Mouse (Mus musculus): Measurements from ENCODE around the gene Psmg3. TPM values are rescaled to one million over a fixed set of nuclear protein-coding genes. Genes with fewer than 3 reads are reported as not detected.

The Psmg3 gene
- polyA plus RNA-seq, 1 experiment from 2014 or later = 78.8 TPM

GRCm38 (mm10) chr5:139839142-139839541 is 12.5 kb upstream of the Psmg3 start:
- no peak for TF ChIP-seq CTCF (IDR thresholded peaks at IDR 0.05; ENCODE audit: low read depth)
- no peak overlapping the region for H3K4me3 ChIP-seq (ENCODE audit: low read depth, low read length)
- H3K27me3 ChIP-seq (ENCODE audit: insufficient read depth, low read length) = no peaks in the 10 kb centered on the region
- DNase-seq = peak; percentile 15
- no peaks in the 10 kb centered on the region for H3K36me3 ChIP-seq (ENCODE audit: insufficient read depth)
- H3K4me2 ChIP-seq = no peak overlapping the region
- H3K9me3 ChIP-seq (ENCODE audit: low read depth, low read length) = no peaks in the 10 kb centered on the region
- peak; percentile 48; the same call in 1 of the 2 replicates for ATAC-seq (ENCODE audit: insufficient read depth)
- no peak overlapping the region for H3K9ac ChIP-seq
- 33% methylated on average over 3 of the region's 3 CpGs for WGBS
- H3K4me1 ChIP-seq (ENCODE audit: insufficient read depth) = no peaks in the 10 kb centered on the region
- H3K27ac ChIP-seq (ENCODE audit: low read depth) = no peak overlapping the region

- no peaks in the 10 kb centered on the region for H3K27me3 ChIP-seq (ENCODE audit: insufficient read depth, low read length)
- peak; percentile 60 for TF ChIP-seq CTCF (IDR thresholded peaks at IDR 0.05; ENCODE audit: low read depth)
- H3K4me2 ChIP-seq = no peak overlapping the region
- no peaks in the 10 kb centered on the region for H3K36me3 ChIP-seq (ENCODE audit: insufficient read depth)
- H3K27ac ChIP-seq (ENCODE audit: low read depth) = no peak overlapping the region
- WGBS = 12% methylated on average over 2 of the region's 2 CpGs
- H3K4me1 ChIP-seq (ENCODE audit: insufficient read depth) = no peaks in the 10 kb centered on the region
- no peaks in the 10 kb centered on the region for H3K9me3 ChIP-seq (ENCODE audit: low read depth, low read length)
- H3K9ac ChIP-seq = no peak overlapping the region
- ATAC-seq (ENCODE audit: insufficient read depth) = peak; percentile 30; the same call in 1 of the 2 replicates
- no peak overlapping the region for H3K4me3 ChIP-seq (ENCODE audit: low read depth, low read length)
- peak; percentile 88 for DNase-seq
Observed at GRCm38 (mm10) chr5:139838476-139838892, 11.8 kb upstream of the Psmg3 start.

GRCm38 (mm10) chr5:139835706-139836105 is 9.0 kb upstream of the Psmg3 start:
- H3K4me1 ChIP-seq (ENCODE audit: insufficient read depth) = no peaks in the 10 kb centered on the region
- DNase-seq = no peak
- H3K9me3 ChIP-seq (ENCODE audit: low read depth, low read length) = no peaks in the 10 kb centered on the region
- H3K4me2 ChIP-seq = no peak overlapping the region
- H3K27ac ChIP-seq (ENCODE audit: low read depth) = no peak overlapping the region
- no peak overlapping the region for H3K4me3 ChIP-seq (ENCODE audit: low read depth, low read length)
- H3K27me3 ChIP-seq (ENCODE audit: insufficient read depth, low read length) = no peaks in the 10 kb centered on the region
- WGBS = 75% methylated on average over 7 of the region's 7 CpGs
- no peak overlapping the region for H3K9ac ChIP-seq
- no peak for ATAC-seq (ENCODE audit: insufficient read depth)
- no peaks in the 10 kb centered on the region for H3K36me3 ChIP-seq (ENCODE audit: insufficient read depth)
- no peak for TF ChIP-seq CTCF (IDR thresholded peaks at IDR 0.05; ENCODE audit: low read depth)

GRCm38 (mm10) chr5:139832125-139832524 is 5.4 kb upstream of the Psmg3 start:
- H3K27me3 ChIP-seq (ENCODE audit: insufficient read depth, low read length) = no peaks in the 10 kb centered on the region
- H3K4me1 ChIP-seq (ENCODE audit: insufficient read depth) = no peaks in the 10 kb centered on the region
- no peak overlapping the region for H3K4me2 ChIP-seq
- ATAC-seq (ENCODE audit: insufficient read depth) = no peak
- no peak overlapping the region for H3K27ac ChIP-seq (ENCODE audit: low read depth)
- H3K4me3 ChIP-seq (ENCODE audit: low read depth, low read length) = no peak overlapping the region
- no peaks in the 10 kb centered on the region for H3K9me3 ChIP-seq (ENCODE audit: low read depth, low read length)
- WGBS = 63% methylated on average over 7 of the region's 7 CpGs
- no peak for DNase-seq
- no peaks in the 10 kb centered on the region for H3K36me3 ChIP-seq (ENCODE audit: insufficient read depth)
- H3K9ac ChIP-seq = no peak overlapping the region
- no peak for TF ChIP-seq CTCF (IDR thresholded peaks at IDR 0.05; ENCODE audit: low read depth)

- no peaks in the 10 kb centered on the region for H3K36me3 ChIP-seq (ENCODE audit: insufficient read depth)
- H3K4me1 ChIP-seq (ENCODE audit: insufficient read depth) = 0 out of 2 replicates have a peak, but pooled peaks cover 4% of the 10 kb centered on the region
- no peak overlapping the region for H3K27ac ChIP-seq (ENCODE audit: low read depth)
- no peaks in the 10 kb centered on the region for H3K9me3 ChIP-seq (ENCODE audit: low read depth, low read length)
- DNase-seq (no peak), ATAC-seq (ENCODE audit: insufficient read depth) (no peak)
- no peak overlapping the region for H3K9ac ChIP-seq
- WGBS = 80% methylated on average over 3 of the region's 3 CpGs
- no peak for TF ChIP-seq CTCF (IDR thresholded peaks at IDR 0.05; ENCODE audit: low read depth)
- H3K4me3 ChIP-seq (ENCODE audit: low read depth, low read length) = no peak overlapping the region
- H3K27me3 ChIP-seq (ENCODE audit: insufficient read depth, low read length) = no peaks in the 10 kb centered on the region
- no peak overlapping the region for H3K4me2 ChIP-seq
Observed at GRCm38 (mm10) chr5:139830734-139831133, 4.0 kb upstream of the Psmg3 start.

- no peak for ATAC-seq (ENCODE audit: insufficient read depth)
- Histone ChIP-seq H3K27ac (ENCODE audit: low read depth) (no peak overlapping the region), H3K4me1 (ENCODE audit: insufficient read depth) (0 out of 2 replicates have a peak, but pooled peaks cover 5% of the 10 kb centered on the region), H3K4me3 (ENCODE audit: low read depth, low read length) (no peak overlapping the region), H3K36me3 (ENCODE audit: insufficient read depth) (peaks cover 4% of the 10 kb centered on the region; the same call in 1 of the 2 replicates), H3K9ac (no peak overlapping the region), H3K4me2 (no peak overlapping the region), H3K27me3 (ENCODE audit: insufficient read depth, low read length) (no peaks in the 10 kb centered on the region), H3K9me3 (ENCODE audit: low read depth, low read length) (no peaks in the 10 kb centered on the region)
- no peak for DNase-seq
- no peak for TF ChIP-seq CTCF (IDR thresholded peaks at IDR 0.05; ENCODE audit: low read depth)
- 72% methylated on average over 13 of the region's 13 CpGs for WGBS
Observed at GRCm38 (mm10) chr5:139829384-139829783, 2.7 kb upstream of the Psmg3 start.

GRCm38 (mm10) chr5:139827593-139827992 is 908 bp upstream of the Psmg3 start:
- ATAC-seq (ENCODE audit: insufficient read depth) = no peak
- 91% methylated on average over 1 of the region's 1 CpGs for WGBS

More at GRCm38 (mm10) chr5:139827593-139827992, 908 bp upstream of the Psmg3 start:
- H3K9me3 ChIP-seq (ENCODE audit: low read depth, low read length) = no peaks in the 10 kb centered on the region
- H3K9ac ChIP-seq = no peak overlapping the region
- H3K4me3 ChIP-seq (ENCODE audit: low read depth, low read length) = no peak overlapping the region
- no peaks in the 10 kb centered on the region for H3K27me3 ChIP-seq (ENCODE audit: insufficient read depth, low read length)
- H3K36me3 ChIP-seq (ENCODE audit: insufficient read depth) = peaks cover 21% of the 10 kb centered on the region; the same call in 1 of the 2 replicates
- peak; percentile 57 for TF ChIP-seq CTCF (IDR thresholded peaks at IDR 0.05; ENCODE audit: low read depth)
- no peak overlapping the region for H3K27ac ChIP-seq (ENCODE audit: low read depth)
- DNase-seq = no peak
- no peak overlapping the region for H3K4me2 ChIP-seq
- H3K4me1 ChIP-seq (ENCODE audit: insufficient read depth) = 0 out of 2 replicates have a peak, but pooled peaks cover 5% of the 10 kb centered on the region
